Mouse (Mus musculus): ENCODE data around the gene Crlf3.
"Not testable (repeated sequence)": the region's sequence is repeated elsewhere in the genome, so short reads cannot be mapped to it uniquely, and the experiment has no call there.

GRCm38 (mm10) chr11:80066373-80066772 is 14.4 kb downstream of the Crlf3 start:
- TF ChIP-seq CTCF, POLR2A (IDR thresholded peaks at IDR 0.05; ENCODE audit: insufficient read depth, low read depth, low read length): not testable (repeated sequence)
